Mouse (Mus musculus) heart, adult 8-10 months (tissue): Measurements from ENCODE around the gene Lingo3. TPM values are rescaled to one million over a fixed set of nuclear protein-coding genes. Genes with fewer than 3 reads are reported as not detected.
A peak's percentile ranks its signal among the peaks of the same experiment; 100 is the strongest.
"Not testable (repeated sequence)": the region's sequence is repeated elsewhere in the genome, so short reads cannot be mapped to it uniquely, and the experiment has no call there.

Source experiments
- DNase-seq: peaks from one replicate; pipeline ENCODE4 v3.0.0; 2022; ENCODE audit warnings: low spot score
- total RNA-seq, 4 experiments: library from RNA; stranded (reverse); gene quantifications; 2 replicates each; pipeline ENCODE4 v1.2.4; 2022

Gene Lingo3
- total RNA-seq, 4 experiments from 2014 or later = 7.8 to 14.0 (median 12.6) TPM

DNA sequence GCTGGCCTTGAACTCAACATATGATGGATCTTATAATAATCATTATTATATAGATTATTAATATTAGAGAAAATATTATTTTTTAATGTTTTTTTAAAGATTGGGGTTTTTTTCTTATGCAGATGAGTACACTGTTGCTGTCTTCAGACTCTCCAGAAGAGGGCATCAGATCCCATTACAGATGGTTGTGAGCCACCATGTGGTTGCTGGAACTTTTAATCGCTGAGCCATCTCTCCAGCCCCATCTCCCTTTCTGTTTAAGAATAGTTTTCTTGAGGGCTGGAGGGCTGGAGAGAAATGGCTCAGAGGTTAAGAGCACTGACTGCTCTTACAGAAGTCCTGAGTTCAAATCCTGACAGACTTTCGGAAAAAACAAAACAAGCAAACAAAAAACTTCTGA is 21.8 kb downstream of the Lingo3 start:
- no peak for DNase-seq

DNA sequence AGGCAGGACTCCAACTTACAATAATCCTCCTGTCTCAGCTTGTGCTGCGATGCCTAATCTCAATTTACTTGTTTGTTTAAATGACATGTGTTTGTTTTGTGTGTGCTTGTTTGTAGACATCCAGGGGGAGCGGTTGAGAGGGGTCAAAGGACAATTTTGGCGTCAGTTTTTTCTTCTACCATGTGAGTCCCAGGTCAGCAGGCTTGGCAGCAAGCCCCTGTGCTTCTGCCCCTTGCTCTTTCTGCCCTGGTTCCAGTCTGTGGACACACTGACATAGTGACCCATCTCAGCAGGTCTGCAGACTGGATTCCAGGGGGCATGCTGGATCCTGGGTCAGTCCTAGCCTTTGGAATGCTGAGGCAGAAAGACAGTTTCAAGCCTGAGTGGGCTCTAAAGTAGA is 24.4 kb downstream of the Lingo3 start:
- no peak for DNase-seq

DNA sequence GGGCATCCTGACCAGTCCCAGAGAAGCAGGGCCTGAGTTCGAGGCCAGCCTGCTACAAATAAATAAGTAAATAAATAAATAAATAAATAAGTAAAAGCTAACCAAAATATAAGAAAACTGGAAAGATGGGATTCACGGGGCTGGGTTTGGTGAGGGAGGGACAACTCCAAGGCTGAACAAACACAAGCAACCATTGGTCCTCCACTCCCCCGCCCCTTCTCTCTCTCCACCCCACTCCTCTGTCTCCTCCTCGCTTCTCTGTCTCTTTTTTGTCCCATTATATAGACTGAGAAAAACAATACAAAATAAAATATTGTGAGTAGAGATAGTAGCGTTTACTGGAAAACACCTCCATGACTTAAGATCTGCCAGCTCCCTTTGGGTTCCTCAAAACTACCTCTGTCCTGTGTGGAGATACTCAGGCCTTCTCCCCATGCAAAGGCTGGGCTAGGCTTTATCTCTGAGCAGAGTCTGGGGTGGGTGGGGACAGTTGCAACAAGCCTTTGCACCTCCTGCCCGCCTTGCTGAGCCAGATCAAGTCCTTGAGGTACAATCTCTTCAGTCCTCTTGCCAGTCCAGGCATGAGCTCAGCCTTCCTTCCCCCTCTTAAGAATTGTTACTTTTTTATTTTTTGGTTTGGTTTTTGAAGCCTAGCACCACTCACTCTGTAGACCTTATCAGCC is 25.1 kb downstream of the Lingo3 start:
- DNase-seq = no peak

DNA sequence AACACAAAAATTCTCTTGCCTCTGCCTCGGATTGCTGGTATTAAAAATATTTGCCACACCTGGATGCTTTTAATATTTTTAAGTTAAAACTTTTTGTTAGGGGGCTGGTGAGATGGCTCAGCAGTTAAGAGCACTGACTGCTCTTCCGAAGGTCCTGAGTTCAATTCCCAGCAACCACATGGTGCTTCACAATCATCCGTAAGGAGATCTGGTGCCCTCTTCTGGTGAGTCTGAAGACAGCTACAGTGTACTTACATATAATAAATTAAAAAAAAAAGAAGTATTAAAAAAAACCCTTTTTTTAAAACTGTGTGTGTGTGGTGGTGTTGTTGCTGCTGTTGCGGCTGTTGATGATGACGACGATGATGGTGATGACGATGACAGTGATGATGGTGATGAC is 25.9 kb downstream of the Lingo3 start:
- not testable (repeated sequence) for DNase-seq

DNA sequence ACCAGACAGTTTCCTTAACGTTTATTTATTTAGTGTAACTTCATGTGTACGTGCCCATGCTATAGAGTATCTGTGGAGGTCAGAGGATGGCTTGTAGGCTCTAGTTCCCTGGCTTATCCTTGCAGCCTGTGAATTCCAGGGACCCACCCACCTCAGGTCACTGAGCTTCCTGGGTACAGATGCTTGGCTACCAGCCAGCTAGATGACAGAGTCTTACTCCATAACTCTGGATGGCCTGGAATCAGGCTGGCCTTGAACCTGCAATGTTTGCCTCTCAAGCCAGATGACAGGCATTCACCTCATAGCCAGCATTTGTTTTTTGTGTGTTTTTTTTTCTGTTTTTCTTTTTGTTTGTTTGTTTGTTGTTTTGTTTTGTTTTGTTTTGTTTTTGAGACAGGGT is 26.7 kb downstream of the Lingo3 start:
- no peak for DNase-seq

DNA sequence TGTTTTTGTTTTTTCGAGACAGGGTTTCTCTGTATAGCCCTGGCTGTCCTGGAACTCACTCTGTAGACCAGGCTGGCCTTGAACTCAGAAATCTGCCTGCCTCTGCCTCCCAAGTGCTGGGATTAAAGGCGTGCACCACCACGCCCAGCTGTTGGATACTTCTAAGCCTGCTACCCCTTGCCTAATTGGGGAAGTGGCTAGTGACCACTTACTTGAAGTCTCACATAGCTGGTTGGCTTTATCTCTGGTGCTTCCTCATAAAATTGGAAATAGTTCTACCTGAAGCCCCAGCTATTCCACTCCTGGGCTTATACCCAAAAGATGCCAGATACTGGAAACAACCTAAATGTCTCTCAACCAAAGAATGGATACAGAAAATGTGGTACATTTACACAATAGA is 27.5 kb downstream of the Lingo3 start:
- DNase-seq = not testable (repeated sequence)

DNA sequence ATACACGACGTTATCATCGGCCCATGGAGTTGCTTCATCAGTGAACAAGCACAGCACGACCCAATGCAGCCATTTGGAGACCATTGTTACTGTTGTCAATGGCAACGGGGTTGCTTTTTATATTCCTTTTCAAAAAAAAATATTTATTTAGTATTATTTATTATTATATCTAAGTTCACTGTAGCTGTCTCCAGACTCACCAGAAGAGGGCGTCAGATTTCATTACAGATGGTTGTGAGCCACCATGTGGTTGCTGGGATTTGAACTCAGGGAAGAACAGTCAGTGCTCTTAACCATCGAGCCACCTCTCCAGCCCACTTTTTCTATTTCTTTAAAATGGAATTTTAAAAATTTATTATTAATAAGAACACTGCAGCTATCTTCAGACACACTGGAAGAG is 29.0 kb downstream of the Lingo3 start:
- no peak for DNase-seq

DNA sequence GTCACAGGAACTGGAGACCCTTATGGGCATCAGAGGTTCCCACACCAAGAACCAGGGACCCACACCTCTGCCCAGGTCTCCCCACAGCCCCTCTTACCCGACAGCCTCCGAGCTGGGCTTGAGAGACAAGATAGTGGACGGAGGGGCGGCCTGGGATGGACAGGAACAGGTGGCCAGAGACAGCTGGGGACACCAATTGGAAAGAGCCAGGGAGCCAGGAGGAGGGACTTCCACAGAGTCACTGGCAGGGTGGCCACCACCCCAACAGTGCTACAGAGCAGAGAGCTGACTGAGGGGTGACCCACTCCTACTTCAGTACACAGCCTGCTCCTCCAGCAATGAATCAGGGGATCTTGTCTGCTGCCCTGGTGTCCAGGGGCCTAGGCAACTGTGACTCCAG is 30.5 kb downstream of the Lingo3 start, which contains the start of gene Jsrp1:
Gene Jsrp1 (minus strand): TSS at position 133 of the 400 bp plus-strand sequence.
- DNase-seq = no peak

DNA sequence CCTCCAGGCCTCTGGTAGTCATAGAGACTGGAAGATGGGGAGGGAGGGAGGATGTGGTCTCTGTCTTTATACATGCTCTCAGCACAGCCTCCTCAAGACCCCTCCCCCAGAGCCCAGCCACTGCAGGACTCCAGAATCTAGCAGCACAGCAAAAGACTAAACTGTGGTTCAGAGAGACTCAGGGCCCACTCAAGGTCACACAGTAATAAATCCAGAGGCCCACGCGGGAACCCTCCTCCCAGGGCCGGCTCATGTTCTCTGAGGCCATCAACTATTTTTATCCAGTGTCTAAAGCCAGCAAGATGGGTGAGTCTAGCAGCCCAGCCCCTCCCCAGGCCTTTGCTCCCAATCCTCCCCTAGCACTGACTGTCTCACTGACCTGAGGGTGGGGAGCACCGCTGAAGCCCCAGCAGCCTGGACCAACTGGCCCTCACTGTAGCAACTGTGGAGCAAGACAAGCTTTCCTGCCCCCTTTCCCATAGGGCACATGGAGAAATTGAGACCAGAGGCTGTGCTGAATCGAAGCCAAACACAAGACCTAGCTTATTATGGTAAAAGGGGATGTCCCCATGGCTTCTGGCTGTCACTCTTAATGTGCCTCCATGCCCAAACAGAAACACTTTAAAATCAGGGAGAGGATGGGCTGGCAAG is 31.3 kb downstream of the Lingo3 start:
- no peak for DNase-seq

DNA sequence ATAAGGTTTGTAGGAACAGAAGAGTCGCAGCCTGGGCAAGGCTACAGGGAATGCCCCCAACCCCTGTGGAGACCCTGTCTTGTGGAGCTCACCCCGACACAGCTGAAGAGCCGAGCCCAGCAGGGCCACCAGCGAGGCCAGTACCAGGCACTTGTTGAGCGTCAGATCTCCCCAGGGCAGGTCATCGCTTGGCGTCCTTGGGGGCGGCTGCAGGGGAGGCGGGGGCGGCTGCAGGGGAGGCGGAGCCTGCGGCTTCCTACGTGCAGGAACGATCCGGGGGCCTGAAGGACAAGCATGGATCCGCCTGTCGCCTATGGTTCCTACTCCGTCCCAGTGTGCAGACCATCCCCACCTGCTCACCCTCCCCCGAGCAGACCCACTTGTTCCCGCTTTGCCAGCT is 33.8 kb downstream of the Lingo3 start:
- no peak for DNase-seq

DNA sequence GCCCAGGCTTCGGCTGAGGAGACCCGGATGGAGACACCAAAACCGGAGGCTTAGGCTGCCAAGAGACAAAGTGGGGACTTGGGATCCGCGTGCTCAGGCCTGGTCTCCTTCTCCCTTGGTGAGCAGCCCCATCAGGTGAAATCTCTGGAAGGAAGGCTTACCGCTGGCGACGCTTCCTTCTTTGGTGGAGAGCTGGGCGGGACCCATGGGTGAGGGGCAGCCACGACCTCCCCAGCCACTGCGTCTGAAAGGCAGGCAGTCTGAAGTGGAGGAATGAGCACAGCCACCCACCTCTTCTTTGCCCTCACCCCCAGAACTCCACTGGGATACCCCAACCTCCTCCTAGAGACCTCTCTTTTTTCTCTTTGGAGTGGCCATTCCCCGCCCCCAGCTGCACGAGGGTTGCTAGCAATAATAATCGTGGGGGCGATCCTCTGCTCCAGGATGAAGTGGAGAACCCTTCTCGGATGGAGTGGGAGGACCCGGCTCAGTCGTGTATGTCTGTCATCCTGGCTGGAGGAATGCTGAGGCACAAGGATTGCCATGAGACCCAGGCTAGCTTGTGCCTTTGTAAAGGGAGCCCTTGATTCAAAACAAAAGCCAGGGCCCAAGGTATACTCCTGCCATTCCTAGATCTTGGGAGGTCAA is 34.7 kb downstream of the Lingo3 start:
- no peak for DNase-seq

DNA sequence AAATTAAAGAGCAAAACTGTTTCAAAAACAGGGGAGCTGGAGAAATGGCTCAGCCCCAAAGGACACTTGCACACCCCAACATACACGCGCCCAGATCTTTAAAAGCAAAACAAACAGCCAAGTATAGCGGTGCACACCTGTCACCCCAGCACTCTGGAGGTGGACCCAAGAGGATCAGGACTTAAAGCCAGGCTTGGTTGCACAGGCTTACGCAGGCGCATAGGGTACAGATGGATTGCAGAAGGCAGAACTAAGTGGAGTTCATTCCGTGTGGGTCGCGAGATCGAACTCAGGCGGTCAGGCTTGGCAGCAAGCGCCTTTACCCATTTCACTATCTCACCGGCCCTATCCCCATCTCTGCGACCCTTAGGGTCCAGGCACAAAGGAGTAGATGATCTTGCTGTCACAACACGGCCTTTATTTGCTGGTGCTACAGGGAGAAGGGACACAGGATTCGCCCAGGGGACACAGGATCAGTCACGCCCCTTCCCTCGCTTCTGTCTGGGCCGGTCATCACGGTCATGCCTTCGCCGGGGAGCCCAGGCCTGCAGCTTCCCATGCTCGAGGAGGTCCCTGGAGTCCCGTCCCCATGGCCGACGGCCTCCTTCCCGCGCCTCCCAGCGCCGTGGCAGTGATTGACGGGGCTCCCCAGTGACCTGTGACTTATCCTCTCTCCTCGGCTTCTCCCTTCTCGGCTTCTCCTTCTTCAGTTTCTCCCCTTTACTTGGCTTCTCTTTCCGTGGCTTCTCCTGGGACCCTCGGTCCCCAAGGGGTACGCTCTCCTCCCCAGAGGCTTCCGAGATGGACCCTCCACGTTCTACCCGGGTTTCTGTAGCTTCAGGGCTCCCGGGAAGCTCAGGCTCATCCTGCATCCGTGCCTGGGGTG is 35.5 kb downstream of the Lingo3 start:
- DNase-seq = no peak

DNA sequence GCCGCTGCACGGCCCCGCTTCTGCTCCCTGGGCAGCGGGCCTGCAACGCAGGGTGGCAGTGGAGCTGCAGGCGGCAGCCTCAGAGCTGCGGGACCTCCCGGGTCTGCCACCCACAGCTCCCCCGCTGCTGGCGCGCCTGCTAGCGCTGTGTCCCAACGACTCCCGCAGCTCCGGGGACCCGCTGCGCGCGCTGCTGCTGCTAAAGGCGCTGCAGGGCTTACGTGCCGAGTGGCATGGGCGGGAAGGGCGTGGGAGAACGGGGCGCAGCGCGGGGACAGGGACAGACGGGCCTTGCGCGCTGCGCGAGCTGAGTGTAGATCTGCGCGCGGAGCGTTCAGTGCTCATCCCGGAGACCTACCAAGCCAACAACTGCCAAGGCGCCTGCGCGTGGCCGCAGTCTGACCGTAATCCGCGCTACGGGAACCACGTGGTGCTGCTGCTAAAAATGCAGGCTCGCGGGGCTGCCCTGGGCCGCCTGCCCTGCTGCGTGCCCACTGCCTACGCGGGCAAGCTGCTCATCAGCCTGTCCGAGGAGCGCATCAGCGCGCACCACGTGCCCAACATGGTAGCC is 36.7 kb downstream of the Lingo3 start:
- peak; percentile 66 for DNase-seq

DNA sequence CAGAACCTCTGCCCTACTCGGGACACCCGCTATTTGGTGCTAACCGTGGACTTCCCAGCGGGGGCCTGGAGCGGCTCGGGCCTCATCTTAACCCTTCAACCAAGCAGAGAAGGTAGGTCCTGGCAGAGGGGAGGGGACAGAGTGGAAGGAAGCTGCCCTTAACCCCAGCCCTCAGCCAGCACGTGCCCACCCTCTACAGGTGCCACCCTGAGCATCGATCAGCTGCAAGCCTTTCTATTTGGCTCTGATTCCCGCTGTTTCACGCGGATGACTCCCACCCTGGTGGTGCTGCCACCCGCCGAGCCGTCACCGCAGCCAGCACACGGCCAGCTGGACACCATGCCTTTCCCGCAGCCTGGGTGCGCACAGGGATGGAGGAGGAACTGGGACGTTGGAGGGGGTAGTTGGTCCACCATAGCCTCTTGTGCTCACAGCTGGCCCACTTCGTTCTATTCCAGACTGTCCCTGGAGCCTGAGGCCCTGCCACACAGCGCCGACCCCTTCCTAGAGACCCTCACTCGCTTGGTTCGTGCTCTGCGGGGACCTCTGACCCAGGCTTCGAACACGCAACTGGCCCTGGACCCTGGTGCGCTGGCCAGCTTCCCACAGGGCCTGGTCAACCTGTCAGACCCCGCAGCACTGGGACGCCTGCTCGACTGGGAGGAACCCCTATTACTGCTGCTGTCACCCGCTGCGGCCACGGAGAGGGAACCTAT is 37.3 kb downstream of the Lingo3 start:
- no peak for DNase-seq

DNA sequence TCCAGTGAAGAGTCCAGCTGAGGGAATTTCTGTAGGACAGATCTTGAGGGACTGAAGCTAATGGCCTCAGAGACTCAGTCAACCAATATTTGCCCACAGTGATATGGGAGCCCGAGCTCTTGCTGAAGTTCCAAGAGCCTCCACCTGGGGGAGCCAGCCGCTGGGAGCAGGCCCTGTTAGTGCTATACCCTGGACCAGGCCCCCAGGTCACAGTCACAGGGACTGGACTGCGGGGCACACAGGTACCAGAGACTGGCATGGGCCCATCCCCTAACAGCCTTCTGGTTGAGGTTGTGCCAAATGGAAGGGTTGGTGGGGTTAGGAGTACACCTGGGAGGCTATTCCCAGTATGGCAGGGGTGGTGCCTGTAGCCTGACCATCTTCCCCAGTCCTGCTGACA is 37.9 kb downstream of the Lingo3 start:
- DNase-seq = peak; percentile 47

DNA sequence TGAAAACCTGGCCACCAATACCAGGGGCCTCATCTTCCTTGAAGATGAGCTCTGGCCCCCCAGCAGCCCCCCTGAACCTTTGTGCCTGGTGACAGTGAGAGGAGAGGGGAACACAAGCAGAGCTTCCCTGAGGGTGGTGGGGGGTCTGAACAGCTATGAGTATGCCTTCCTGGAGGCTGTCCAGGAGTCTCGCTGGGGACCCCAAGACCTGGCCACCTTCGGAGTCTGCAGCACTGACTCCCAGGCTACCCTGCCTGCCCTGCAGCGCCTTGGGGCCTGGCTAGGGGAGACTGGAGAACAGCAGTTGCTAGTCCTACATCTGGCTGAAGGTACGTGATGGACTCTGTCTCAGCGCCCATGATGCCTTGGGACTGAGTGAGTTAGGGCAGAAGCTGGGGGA is 38.5 kb downstream of the Lingo3 start:
- no peak for DNase-seq

DNA sequence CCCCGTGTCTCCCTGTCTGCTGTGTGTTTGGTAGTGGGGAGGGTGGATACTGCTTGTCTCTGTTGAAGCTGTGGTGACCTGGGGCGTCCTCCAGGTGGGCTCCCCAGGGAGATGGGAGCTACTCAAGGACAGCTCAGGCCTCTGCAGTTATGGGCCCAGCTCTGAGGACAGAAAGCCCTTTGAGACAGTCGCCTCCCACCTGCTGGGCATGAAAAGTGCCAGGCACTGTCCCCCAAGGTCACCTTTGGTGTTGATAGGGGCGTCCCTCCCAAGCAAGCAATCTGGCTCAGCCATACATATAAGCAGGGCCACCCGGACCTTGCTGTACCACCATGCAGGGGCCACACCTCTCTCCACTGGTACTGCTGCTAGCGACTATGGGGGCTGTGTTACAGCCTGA is 38.9 kb downstream of the Lingo3 start, which contains the start of gene Amh:
Gene Amh (plus strand): TSS at position 328 of the 400 bp plus-strand sequence.
- no peak for DNase-seq

DNA sequence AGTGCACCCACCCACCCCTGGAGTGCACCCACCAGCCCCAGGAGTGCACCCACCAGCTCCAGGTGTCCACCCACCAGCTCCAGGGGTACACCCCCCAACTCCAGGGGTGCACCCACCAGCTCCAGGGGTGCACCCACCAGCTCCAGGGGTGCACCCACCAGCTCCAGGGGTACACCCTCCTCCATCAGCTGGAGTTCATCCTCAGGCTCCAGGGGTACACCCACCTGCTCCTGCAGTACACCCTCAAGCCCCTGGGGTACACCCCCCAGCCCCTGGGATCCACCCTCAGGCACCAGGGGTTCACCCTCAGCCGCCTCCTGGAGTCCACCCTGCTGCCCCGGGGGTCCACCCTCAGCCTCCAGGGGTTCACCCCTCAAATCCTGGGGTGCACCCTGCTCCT is 39.5 kb downstream of the Lingo3 start:
- DNase-seq = no peak

DNA sequence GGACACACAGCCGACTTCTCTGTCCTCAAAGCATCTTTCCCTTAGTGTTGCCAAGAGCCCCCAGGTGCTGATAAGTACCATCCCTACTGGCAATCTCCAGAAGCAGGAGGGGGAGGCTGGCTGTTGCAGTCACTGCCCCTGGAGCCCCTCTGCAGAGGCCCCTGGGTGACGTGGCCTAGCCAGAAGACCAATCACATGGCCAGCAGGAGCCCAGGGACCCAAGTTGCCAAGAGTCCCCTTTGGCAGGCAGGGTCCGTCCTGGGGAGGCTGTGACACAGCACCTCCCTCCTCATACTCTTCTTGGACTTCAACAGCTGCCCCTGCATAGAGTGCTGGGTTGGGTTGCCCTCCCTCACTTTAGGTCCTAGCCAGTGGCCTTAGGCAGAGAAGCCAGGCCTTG is 40.8 kb downstream of the Lingo3 start:
- DNase-seq = no peak

DNA sequence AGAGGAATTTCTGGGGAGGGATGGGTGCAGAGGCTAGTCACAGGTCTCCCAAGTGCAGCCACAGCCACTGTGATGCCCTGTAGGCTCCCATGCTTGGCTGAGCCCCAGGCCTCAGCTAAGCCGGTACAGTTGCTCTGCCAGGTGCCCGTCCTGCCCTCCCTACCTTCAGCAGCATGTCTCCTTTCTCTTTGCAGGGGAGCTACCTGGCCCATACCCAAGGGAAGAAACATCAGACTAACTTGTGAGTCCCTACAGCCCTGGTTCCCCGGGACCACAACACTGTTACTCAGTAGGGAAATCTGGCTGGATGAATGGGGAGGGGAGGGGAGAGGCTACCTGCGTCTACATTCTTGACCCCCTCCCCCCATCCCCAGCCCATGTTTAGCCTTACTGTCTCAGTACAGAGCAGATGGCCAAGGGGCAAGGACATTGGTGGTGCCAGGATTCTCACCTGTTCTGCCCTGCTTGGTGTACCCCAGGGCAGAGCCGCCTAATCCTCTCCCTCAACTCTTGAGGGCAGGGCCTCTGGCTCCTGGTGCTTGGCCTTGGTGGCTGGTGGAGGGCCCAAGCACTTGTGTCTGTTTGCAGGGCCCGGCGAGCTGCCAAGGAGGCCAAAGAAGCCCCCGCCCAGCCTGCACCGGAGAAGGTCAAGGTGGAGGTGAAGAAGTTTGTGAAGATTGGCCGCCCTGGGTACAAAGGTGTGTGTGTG is 41.5 kb downstream of the Lingo3 start:
- DNase-seq = no peak
